Mouse (Mus musculus): ENCODE results near the gene Shq1.

- TF ChIP-seq CTCF (IDR thresholded peaks at IDR 0.05; ENCODE audit: extremely low read depth, insufficient read depth, insufficient read length, insufficient replicate concordance) = no peak
- no peak for TF ChIP-seq POLR2A (IDR thresholded peaks at IDR 0.05; ENCODE audit: low read depth, low read length)
These were observed 36.6 kb upstream of the Shq1 start for GRCm38 (mm10) chr6:100707557-100707956.

Data from spleen, adult 2 months (tissue).